Mouse (Mus musculus): ENCODE measurements around the gene Fkbp2.
"Not testable (repeated sequence)": the region's sequence is repeated elsewhere in the genome, so short reads cannot be mapped to it uniquely, and the experiment has no call there.

The Fkbp2 gene

GRCm38 (mm10) chr19:6991166-6991565 is 10.9 kb upstream of the Fkbp2 start:
- DNase-seq (ENCODE audit: low spot score) = not testable (repeated sequence)

GRCm38 (mm10) chr19:6990712-6991111 is 10.4 kb upstream of the Fkbp2 start:
- DNase-seq (ENCODE audit: low spot score) = no peak

GRCm38 (mm10) chr19:6989251-6989650 is 8.9 kb upstream of the Fkbp2 start:
- DNase-seq (ENCODE audit: low spot score) = no peak

GRCm38 (mm10) chr19:6987904-6988285 is 7.6 kb upstream of the Fkbp2 start:
- DNase-seq (ENCODE audit: low spot score) = no peak

GRCm38 (mm10) chr19:6987061-6987903 is 7.0 kb upstream of the Fkbp2 start, which contains the start of gene Vegfb:
Gene Vegfb, minus strand, starts transcription at chr19:6987651.
- no peak for DNase-seq (ENCODE audit: low spot score)

- DNase-seq (ENCODE audit: low spot score) = no peak
These were observed 5.8 kb upstream of the Fkbp2 start for GRCm38 (mm10) chr19:6985951-6986708.

GRCm38 (mm10) chr19:6985300-6985699 is 5.0 kb upstream of the Fkbp2 start:
- no peak for DNase-seq (ENCODE audit: low spot score)

- no peak for DNase-seq (ENCODE audit: low spot score)
These were observed 3.3 kb upstream of the Fkbp2 start for GRCm38 (mm10) chr19:6983621-6984020.

- DNase-seq (ENCODE audit: low spot score) = no peak
These were observed 1.2 kb upstream of the Fkbp2 start for GRCm38 (mm10) chr19:6981465-6981864.

GRCm38 (mm10) chr19:6979486-6980380 is 568 bp downstream of the Fkbp2 start:
- DNase-seq (ENCODE audit: low spot score) = peak; percentile 99

GRCm38 (mm10) chr19:6979001-6979479 is 1.3 kb downstream of the Fkbp2 start:
- no peak for DNase-seq (ENCODE audit: low spot score)

- DNase-seq (ENCODE audit: low spot score) = no peak
These were observed 1.7 kb downstream of the Fkbp2 start for GRCm38 (mm10) chr19:6978639-6978974.

- no peak for DNase-seq (ENCODE audit: low spot score)
These were observed 2.3 kb downstream of the Fkbp2 start for GRCm38 (mm10) chr19:6977759-6978638.

GRCm38 (mm10) chr19:6975537-6976521 is 4.5 kb downstream of the Fkbp2 start, which contains the start of gene Plcb3:
Gene Plcb3, minus strand, starts transcription at chr19:6976470.
- DNase-seq (ENCODE audit: low spot score) = no peak

- DNase-seq (ENCODE audit: low spot score) = no peak
These were observed 5.8 kb downstream of the Fkbp2 start, which contains the start of gene Ppp1r14b for GRCm38 (mm10) chr19:6974211-6975205. Gene Ppp1r14b, plus strand, starts transcription at chr19:6974968.

GRCm38 (mm10) chr19:6973581-6974190 is 6.6 kb downstream of the Fkbp2 start:
- DNase-seq (ENCODE audit: low spot score) = no peak

- no peak for DNase-seq (ENCODE audit: low spot score)
These were observed 7.9 kb downstream of the Fkbp2 start for GRCm38 (mm10) chr19:6972247-6972917.
